Mouse (Mus musculus): ENCODE measurements at regions not wholly inside any gene's neighbourhood (a gene's known extent, or its start where the extent isn't known, plus 50 kb on each side); places are given as distances from the start of the nearest gene placed in this dataset.

- 89% methylated on average over 2 of the region's 2 CpGs for WGBS
- no peak for TF ChIP-seq CTCF (IDR thresholded peaks at IDR 0.05; ENCODE audit: low read depth)
- DNase-seq (no peak), ATAC-seq (no peak)
- Histone ChIP-seq H3K9me3 (ENCODE audit: low read length) (no peaks in the 10 kb centered on the region), H3K4me3 (ENCODE audit: low read depth, low read length) (no peak overlapping the region), H3K36me3 (ENCODE audit: insufficient read depth) (no peaks in the 10 kb centered on the region), H3K4me1 (ENCODE audit: insufficient read depth) (no peaks in the 10 kb centered on the region), H3K27ac (ENCODE audit: low read depth, low read length) (no peak overlapping the region), H3K9ac (no peak overlapping the region), H3K27me3 (ENCODE audit: insufficient read depth, low read length) (no peaks in the 10 kb centered on the region), H3K4me2 (ENCODE audit: low read depth) (no peak overlapping the region)
Observed at GRCm38 (mm10) chr3:48441938-48442337, 1315.2 kb downstream of the Pcdh18 start.

- H3K27me3 ChIP-seq (ENCODE audit: insufficient read depth, low read length) = no peaks in the 10 kb centered on the region
- DNase-seq (peak; percentile 14), ATAC-seq (peak; percentile 67)
- no peaks in the 10 kb centered on the region for H3K9me3 ChIP-seq (ENCODE audit: low read length)
- no peaks in the 10 kb centered on the region for H3K4me1 ChIP-seq (ENCODE audit: insufficient read depth)
- H3K27ac ChIP-seq (ENCODE audit: low read depth, low read length) = no peak overlapping the region
- H3K9ac ChIP-seq = no peak overlapping the region
- no peak overlapping the region for H3K4me3 ChIP-seq (ENCODE audit: low read depth, low read length)
- no peaks in the 10 kb centered on the region for H3K36me3 ChIP-seq (ENCODE audit: insufficient read depth)
- TF ChIP-seq CTCF (IDR thresholded peaks at IDR 0.05; ENCODE audit: low read depth) = no peak
- 10% methylated on average over 2 of the region's 2 CpGs for WGBS
- no peak overlapping the region for H3K4me2 ChIP-seq (ENCODE audit: low read depth)
Observed at GRCm38 (mm10) chr3:48429406-48430033, 1327.6 kb downstream of the Pcdh18 start.

GRCm38 (mm10) chr3:48389862-48390261 lies 1367.3 kb downstream of the Pcdh18 start:
- ATAC-seq = no peak
- H3K4me1 ChIP-seq (ENCODE audit: insufficient read depth) = no peaks in the 10 kb centered on the region
- no peak for DNase-seq
- H3K9ac ChIP-seq = no peak overlapping the region
- no peak for TF ChIP-seq CTCF (IDR thresholded peaks at IDR 0.05; ENCODE audit: low read depth)
- H3K4me3 ChIP-seq (ENCODE audit: low read depth, low read length) = no peak overlapping the region
- no peaks in the 10 kb centered on the region for H3K27me3 ChIP-seq (ENCODE audit: insufficient read depth, low read length)
- H3K9me3 ChIP-seq (ENCODE audit: low read length) = no peaks in the 10 kb centered on the region
- H3K4me2 ChIP-seq (ENCODE audit: low read depth) = no peak overlapping the region
- H3K36me3 ChIP-seq (ENCODE audit: insufficient read depth) = no peaks in the 10 kb centered on the region
- no peak overlapping the region for H3K27ac ChIP-seq (ENCODE audit: low read depth, low read length)
